Mouse (Mus musculus) midbrain, embryonic 16.5 days (tissue): ENCODE measurements around the gene Kcnh8. TPM values are rescaled to one million over a fixed set of nuclear protein-coding genes. Genes with fewer than 3 reads are reported as not detected.

Experiments used
- ATAC-seq: fragments of 200-750 bp; cut with Nextera tagmentation; 2 replicates; pipeline ENCODE4 v1.8.0; 2017; ENCODE audit warnings: moderate TSS enrichment
- H3K27ac ChIP-seq: fragments of 300-500 bp; sonication (generic); 2 replicates; pipeline ENCODE4 v1.5.1; 2014; ENCODE audit warnings: mild to moderate bottlenecking, low read length, mixed read lengths
- H3K27me3 ChIP-seq: fragments of 300-500 bp; sonication (generic); 2 replicates; pipeline ENCODE4 v1.6.1; 2014; ENCODE audit warnings: low read depth, low read length, mixed read lengths; ENCODE audit not compliant: control insufficient read depth, insufficient read depth
- H3K36me3 ChIP-seq: fragments of 300-500 bp; sonication (generic); 2 replicates; pipeline ENCODE4 v1.6.1; 2014; ENCODE audit warnings: mild to moderate bottlenecking, low read length, moderate library complexity, mixed read lengths; ENCODE audit not compliant: control insufficient read depth, insufficient read depth
- H3K4me1 ChIP-seq: fragments of 300-500 bp; sonication (generic); 2 replicates; pipeline ENCODE4 v1.6.1; 2014; ENCODE audit warnings: mild to moderate bottlenecking, low read length, mixed read lengths; ENCODE audit not compliant: control insufficient read depth, insufficient read depth
- H3K4me2 ChIP-seq: fragments of 300-500 bp; sonication (generic); 2 replicates; pipeline ENCODE4 v1.6.1; 2014; ENCODE audit warnings: mild to moderate bottlenecking, low read length, mixed read lengths
- H3K4me3 ChIP-seq: fragments of 300-500 bp; sonication (generic); 2 replicates; pipeline ENCODE4 v1.5.1; 2014; ENCODE audit warnings: low read depth, mild to moderate bottlenecking, low read length, moderate library complexity, mixed read lengths
- H3K9ac ChIP-seq: fragments of 300-500 bp; sonication (generic); 2 replicates; pipeline ENCODE4 v1.6.1; 2014; ENCODE audit warnings: low read depth, low read length, mixed read lengths
- H3K9me3 ChIP-seq: fragments of 300-500 bp; sonication (generic); replicated peaks from 2 replicates; pipeline ENCODE4 v1.6.1; 2014; ENCODE audit warnings: mild to moderate bottlenecking, low read length, mixed read lengths; ENCODE audit not compliant: control insufficient read depth, poor library complexity, severe bottlenecking
- WGBS: fragments of 180-500 bp; shearing (Covaris S2); extraction: QIAGEN DNeasy Blood & Tissue Kit; methylation state at CpG from one replicate; pipeline ENCODE4 v1.1.7; 2014; 5-methylcytosine and 5-hydroxymethylcytosine counted together
- polyA plus RNA-seq: library from polyadenylated mRNA; unstranded; fragments of >200 nt; fragmentation: Nextera tagmentation; extraction: Ambion mirVana; gene quantifications from 2 replicates; pipeline ENCODE4 v1.2.1, GENCODE M21; 2015

Kcnh8 gene
- 4.7 and 6.6 TPM in 2 replicates for polyA plus RNA-seq

DNA sequence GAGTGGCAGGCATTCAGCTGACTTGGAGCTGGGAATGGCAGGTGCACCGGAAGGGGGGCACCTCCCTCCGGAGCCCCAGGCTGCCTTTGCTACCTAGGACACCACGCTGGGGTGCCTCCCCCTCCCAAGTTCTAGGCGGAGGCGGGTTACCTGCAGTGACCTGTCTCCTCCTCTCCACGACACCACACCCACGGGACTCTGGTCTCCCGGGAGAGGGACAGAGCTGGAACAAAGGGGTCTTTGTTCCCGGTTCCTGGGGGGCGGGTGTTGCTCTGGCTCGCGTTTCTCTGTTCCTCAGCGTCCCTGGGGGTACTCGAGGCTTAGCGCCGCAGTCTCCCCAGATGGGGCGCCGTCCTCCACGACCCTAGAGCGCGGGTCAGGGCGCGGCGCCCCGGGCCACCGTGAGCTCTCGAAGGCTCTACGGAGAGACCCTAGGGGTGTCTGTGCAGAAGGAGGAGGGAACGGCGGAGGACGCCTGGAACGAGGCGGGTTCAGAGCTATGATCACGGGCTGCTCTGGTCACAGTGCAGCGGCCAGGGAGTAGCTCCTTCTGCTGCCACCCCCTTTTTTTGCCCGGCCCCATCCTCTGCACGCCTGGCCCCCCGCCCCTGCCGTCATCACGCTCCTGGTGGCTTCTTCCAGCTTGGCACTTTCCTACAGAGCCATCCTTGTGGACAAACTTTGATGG lies at the start of gene Kcnh8:
Gene Kcnh8, plus strand, starts transcription at position 617 of the 688 bp plus-strand sequence.
- Histone ChIP-seq H3K36me3 (no peaks in the 10 kb centered on the region), H3K4me1 (peaks cover 8% of the 10 kb centered on the region), H3K27ac (peak within 1 kb of the TSS; percentile 94), H3K4me3 (peak within 1 kb of the TSS; percentile 67), H3K4me2 (peak within 1 kb of the TSS; percentile 96), H3K9me3 (no peaks in the 10 kb centered on the region), H3K9ac (peak within 1 kb of the TSS; percentile 92), H3K27me3 (no peaks in the 10 kb centered on the region)
- ATAC-seq = peak; percentile 72
- under 1% methylated on average over 37 of the region's 40 CpGs for WGBS

DNA sequence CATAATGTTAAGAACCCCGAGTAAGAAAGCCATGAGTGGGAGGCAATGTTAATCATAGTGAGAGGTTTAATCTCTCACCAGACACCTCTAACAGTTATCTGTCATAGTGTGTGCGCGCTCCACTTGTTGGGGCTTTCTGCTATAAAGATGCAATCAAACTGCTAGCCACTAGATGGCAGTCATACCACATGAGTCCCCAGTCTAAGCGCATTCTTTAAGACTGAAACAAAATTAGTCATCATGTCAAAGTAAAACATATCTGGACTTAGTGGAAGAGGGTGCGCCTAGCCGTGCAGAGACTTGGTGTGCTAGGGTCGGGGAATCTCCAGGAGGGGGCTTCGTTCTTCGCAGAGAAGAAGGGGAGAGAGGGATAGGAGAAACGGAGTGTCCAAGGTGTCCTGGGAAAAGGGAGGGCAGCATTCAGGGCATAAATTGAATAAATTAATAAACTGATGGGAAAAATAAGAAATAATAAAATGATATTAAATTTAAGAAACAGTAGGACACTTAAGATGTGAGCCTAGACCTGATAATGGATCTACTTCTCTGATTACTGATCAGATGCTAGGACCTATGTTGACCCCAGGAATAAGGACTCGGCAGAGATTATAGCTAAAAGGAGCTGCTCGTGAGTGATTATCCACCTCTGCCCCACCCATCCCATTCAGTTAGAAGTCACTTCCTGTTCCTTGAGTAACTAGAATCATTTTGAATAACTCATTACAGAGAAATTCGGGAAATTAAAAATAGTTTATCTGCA lies 42.4 kb upstream of the Kcnh8 start:
- no peaks in the 10 kb centered on the region for H3K9me3 ChIP-seq
- no peak overlapping the region for H3K27ac ChIP-seq
- no peak overlapping the region for H3K4me3 ChIP-seq
- H3K9ac ChIP-seq = no peak overlapping the region
- ATAC-seq = peak; percentile 94
- WGBS = 27% methylated on average over 13 of the region's 13 CpGs
- H3K36me3 ChIP-seq = no peaks in the 10 kb centered on the region
- H3K4me2 ChIP-seq = peak overlapping the region; percentile 42; the same call in 1 of the 2 replicates
- no peaks in the 10 kb centered on the region for H3K4me1 ChIP-seq
- no peaks in the 10 kb centered on the region for H3K27me3 ChIP-seq

- WGBS = 58% methylated on average over 4 of the region's 4 CpGs
Measured at GRCm38 (mm10) chr17:52565467-52566155, 36.9 kb upstream of the Kcnh8 start.

GRCm38 (mm10) chr17:52569584-52570270 lies 32.8 kb upstream of the Kcnh8 start:
- Histone ChIP-seq H3K9ac (no peak overlapping the region), H3K4me3 (no peak overlapping the region), H3K4me2 (no peak overlapping the region), H3K27ac (no peak overlapping the region), H3K36me3 (no peaks in the 10 kb centered on the region), H3K4me1 (0 out of 2 replicates have a peak, but pooled peaks cover 2% of the 10 kb centered on the region), H3K27me3 (no peaks in the 10 kb centered on the region), H3K9me3 (no peaks in the 10 kb centered on the region)
- peak; percentile 91 for ATAC-seq
- 70% methylated on average over 4 of the region's 4 CpGs for WGBS

More at GRCm38 (mm10) chr17:52565467-52566155, 36.9 kb upstream of the Kcnh8 start:
- Histone ChIP-seq H3K36me3 (no peaks in the 10 kb centered on the region), H3K27me3 (no peaks in the 10 kb centered on the region), H3K9me3 (no peaks in the 10 kb centered on the region), H3K27ac (no peak overlapping the region), H3K4me1 (0 out of 2 replicates have a peak, but pooled peaks cover 2% of the 10 kb centered on the region), H3K4me2 (no peak overlapping the region), H3K9ac (no peak overlapping the region), H3K4me3 (no peak overlapping the region)
- ATAC-seq = no peak

DNA sequence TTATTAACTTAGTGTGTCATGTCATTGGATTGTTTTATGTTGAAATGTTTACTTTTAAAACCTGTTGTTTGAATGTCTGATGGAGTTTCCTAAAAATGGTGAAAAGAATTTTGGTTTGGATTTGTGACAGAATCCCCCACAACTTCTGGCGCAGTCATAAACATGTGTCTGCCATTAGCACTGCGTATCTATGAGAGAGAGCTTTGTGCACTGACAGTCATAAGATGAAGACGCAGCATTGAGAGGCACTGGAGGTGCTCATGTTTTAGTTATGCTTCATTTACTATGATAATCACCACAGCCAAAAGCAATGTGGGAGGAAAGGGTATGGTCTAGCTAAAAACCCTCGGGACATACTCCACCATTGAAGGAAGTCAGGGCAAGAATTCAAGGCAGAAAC lies 30.3 kb upstream of the Kcnh8 start:
- no peak overlapping the region for H3K27ac ChIP-seq
- H3K9me3 ChIP-seq = no peaks in the 10 kb centered on the region
- no peak overlapping the region for H3K4me3 ChIP-seq
- WGBS = 51% methylated on average over 4 of the region's 4 CpGs
- no peak overlapping the region for H3K9ac ChIP-seq
- no peak overlapping the region for H3K4me2 ChIP-seq
- no peaks in the 10 kb centered on the region for H3K27me3 ChIP-seq
- H3K4me1 ChIP-seq = 0 out of 2 replicates have a peak, but pooled peaks cover 2% of the 10 kb centered on the region
- H3K36me3 ChIP-seq = no peaks in the 10 kb centered on the region
- peak; percentile 14; the same call in 1 of the 2 replicates for ATAC-seq

- no peak overlapping the region for H3K27ac ChIP-seq
- H3K9me3 ChIP-seq = no peaks in the 10 kb centered on the region
- no peak overlapping the region for H3K9ac ChIP-seq
- H3K36me3 ChIP-seq = no peaks in the 10 kb centered on the region
- WGBS = 81% methylated on average over 5 of the region's 5 CpGs
- no peak overlapping the region for H3K4me3 ChIP-seq
- H3K27me3 ChIP-seq = no peaks in the 10 kb centered on the region
- H3K4me1 ChIP-seq = no peaks in the 10 kb centered on the region
- ATAC-seq = no peak
- H3K4me2 ChIP-seq = no peak overlapping the region
Measured at GRCm38 (mm10) chr17:52591503-52592194, 10.9 kb upstream of the Kcnh8 start.

DNA sequence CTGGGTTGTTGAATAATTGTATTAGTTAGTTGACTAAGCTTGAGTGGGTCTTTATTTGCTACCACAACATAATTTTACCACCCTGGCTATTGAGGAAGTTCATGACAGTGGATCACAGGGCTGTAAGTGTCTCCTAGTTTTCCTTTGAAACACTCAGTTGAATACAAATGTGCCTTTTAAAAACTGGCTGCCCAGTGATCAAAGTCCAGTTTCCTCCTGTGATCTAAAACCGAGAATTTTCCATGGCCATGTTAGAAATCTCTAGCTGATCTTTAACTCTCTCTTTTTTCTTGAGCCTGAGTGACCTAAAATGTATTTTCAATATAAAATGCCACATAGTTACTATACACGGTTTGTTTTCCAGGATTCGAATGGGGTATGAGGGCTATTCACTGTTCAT lies 3.4 kb upstream of the Kcnh8 start:
- Histone ChIP-seq H3K36me3 (no peaks in the 10 kb centered on the region), H3K9ac (no peak overlapping the region), H3K27ac (no peak overlapping the region), H3K9me3 (no peaks in the 10 kb centered on the region), H3K4me3 (no peak overlapping the region), H3K27me3 (no peaks in the 10 kb centered on the region), H3K4me1 (peaks cover 6% of the 10 kb centered on the region), H3K4me2 (no peak overlapping the region)
- 82% methylated on average over 3 of the region's 3 CpGs for WGBS
- ATAC-seq = no peak

DNA sequence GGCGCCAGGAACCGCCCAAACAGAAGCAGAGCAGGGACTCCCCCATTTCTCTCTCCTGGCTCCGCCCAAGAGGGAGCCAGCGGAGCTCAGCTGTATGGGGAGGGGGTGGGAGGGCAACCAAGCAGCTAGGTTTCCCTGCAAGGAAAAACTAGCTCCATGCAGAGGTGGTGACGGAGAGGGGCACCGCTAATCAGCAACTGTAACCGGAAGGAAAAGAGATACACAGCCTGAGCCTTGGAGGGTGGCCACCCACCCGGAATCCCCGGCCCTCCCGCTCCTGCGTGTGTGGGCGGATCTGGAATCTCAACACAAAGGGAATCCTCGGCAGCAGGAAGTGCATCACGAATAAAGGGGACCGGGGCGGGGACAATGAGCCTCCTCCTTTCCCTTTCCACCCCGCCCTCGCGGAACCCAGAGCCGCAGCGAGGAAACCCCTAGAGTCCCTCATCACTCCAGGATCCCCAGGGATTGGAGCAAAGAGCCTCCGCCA lies 1.6 kb upstream of the Kcnh8 start:
- peaks cover 8% of the 10 kb centered on the region for H3K4me1 ChIP-seq
- H3K9me3 ChIP-seq = no peaks in the 10 kb centered on the region
- 0% methylated on average over 22 of the region's 22 CpGs for WGBS

More for the DNA sequence above, 1.6 kb upstream of the Kcnh8 start:
- peak; percentile 97 for ATAC-seq
- Histone ChIP-seq H3K27me3 (no peaks in the 10 kb centered on the region), H3K27ac (peak overlapping the region; percentile 94), H3K9ac (peak overlapping the region; percentile 92), H3K36me3 (no peaks in the 10 kb centered on the region), H3K4me3 (peak overlapping the region; percentile 67), H3K4me2 (peak overlapping the region; percentile 96)
